Mouse (Mus musculus): ENCODE measurements at regions not wholly inside any gene's neighbourhood (a gene's known extent, or its start where the extent isn't known, plus 50 kb on each side); places are given as distances from the start of the nearest gene placed in this dataset.
A peak's percentile ranks its signal among the peaks of the same experiment; 100 is the strongest.

- Histone ChIP-seq H3K27ac (no peak overlapping the region), H3K27me3 (no peaks in the 10 kb centered on the region), H3K4me3 (replicated peaks) (no peak overlapping the region), H3K4me2 (no peak overlapping the region), H3K4me1 (0 out of 2 replicates have a peak, but pooled peaks cover 3% of the 10 kb centered on the region), H3K9me3 (replicated peaks) (no peaks in the 10 kb centered on the region), H3K36me3 (no peaks in the 10 kb centered on the region), H3K9ac (no peak overlapping the region)
- ATAC-seq (replicated peaks; ENCODE audit: low FRiP score) = no peak
- 39% methylated on average over 3 of the region's 3 CpGs for WGBS
Observed at GRCm38 (mm10) chr9:32852282-32852681, 216.3 kb downstream of the Ets1 start.

GRCm38 (mm10) chr9:32863286-32863685, 227.3 kb downstream of the Ets1 start:
- ATAC-seq (replicated peaks; ENCODE audit: low FRiP score) = no peak; the same call in 1 of the 2 replicates
- WGBS = 72% methylated on average over 5 of the region's 5 CpGs
- Histone ChIP-seq H3K4me3 (replicated peaks) (no peak overlapping the region), H3K4me2 (no peak overlapping the region), H3K27ac (no peak overlapping the region), H3K4me1 (no peaks in the 10 kb centered on the region), H3K36me3 (no peaks in the 10 kb centered on the region), H3K9ac (no peak overlapping the region), H3K9me3 (replicated peaks) (no peaks in the 10 kb centered on the region), H3K27me3 (no peaks in the 10 kb centered on the region)

- Histone ChIP-seq H3K9me3 (replicated peaks) (no peaks in the 10 kb centered on the region), H3K4me2 (no peak overlapping the region), H3K9ac (no peak overlapping the region), H3K4me3 (replicated peaks) (no peak overlapping the region), H3K27ac (no peak overlapping the region), H3K4me1 (no peaks in the 10 kb centered on the region), H3K27me3 (no peaks in the 10 kb centered on the region), H3K36me3 (no peaks in the 10 kb centered on the region)
- ATAC-seq (replicated peaks; ENCODE audit: low FRiP score) = no peak
- WGBS = 84% methylated on average over 8 of the region's 8 CpGs
Observed at GRCm38 (mm10) chr9:32868936-32869335, 232.9 kb downstream of the Ets1 start.

- no peak overlapping the region for H3K4me3 ChIP-seq (replicated peaks)
- 65% methylated on average over 6 of the region's 6 CpGs for whole genome bisulfite sequencing
- no peaks in the 10 kb centered on the region for H3K27me3 ChIP-seq
- no peak for ATAC-seq (replicated peaks; ENCODE audit: low FRiP score)
- no peak overlapping the region for H3K4me2 ChIP-seq
- H3K27ac ChIP-seq = no peak overlapping the region
- H3K9me3 ChIP-seq (replicated peaks) = no peaks in the 10 kb centered on the region
- H3K4me1 ChIP-seq = 0 out of 2 replicates have a peak, but pooled peaks cover 4% of the 10 kb centered on the region
- no peaks in the 10 kb centered on the region for H3K36me3 ChIP-seq
- H3K9ac ChIP-seq = no peak overlapping the region
Observed at GRCm38 (mm10) chr9:32874306-32874875, 238.4 kb downstream of the Ets1 start.

- peaks cover 8% of the 10 kb centered on the region; the same call in 1 of the 2 replicates for H3K4me1 ChIP-seq
- H3K4me3 ChIP-seq (replicated peaks) = no peak overlapping the region
- H3K36me3 ChIP-seq = no peaks in the 10 kb centered on the region
- no peak overlapping the region for H3K27ac ChIP-seq
- no peak overlapping the region for H3K4me2 ChIP-seq
- H3K27me3 ChIP-seq = no peaks in the 10 kb centered on the region
- no peak overlapping the region for H3K9ac ChIP-seq
- no peak for ATAC-seq (replicated peaks; ENCODE audit: low FRiP score)
- no peaks in the 10 kb centered on the region for H3K9me3 ChIP-seq (replicated peaks)
- 75% methylated on average over 7 of the region's 7 CpGs for WGBS
Observed at GRCm38 (mm10) chr9:32882819-32883587, 247.0 kb downstream of the Ets1 start.

GRCm38 (mm10) chr9:32886008-32886650, 250.1 kb downstream of the Ets1 start:
- H3K4me1 ChIP-seq = peaks cover 8% of the 10 kb centered on the region; the same call in 1 of the 2 replicates
- H3K4me2 ChIP-seq = no peak overlapping the region
- no peak overlapping the region for H3K9ac ChIP-seq
- no peaks in the 10 kb centered on the region for H3K9me3 ChIP-seq (replicated peaks)
- no peaks in the 10 kb centered on the region for H3K36me3 ChIP-seq
- ATAC-seq (replicated peaks; ENCODE audit: low FRiP score) = peak; percentile 66; the same call in 1 of the 2 replicates
- H3K4me3 ChIP-seq (replicated peaks) = no peak overlapping the region
- peak overlapping the region; percentile 4; the same call in 1 of the 2 replicates for H3K27ac ChIP-seq
- H3K27me3 ChIP-seq = no peaks in the 10 kb centered on the region
- WGBS = 56% methylated on average over 6 of the region's 6 CpGs

GRCm38 (mm10) chr9:32899801-32900200, 263.8 kb downstream of the Ets1 start:
- ATAC-seq (replicated peaks; ENCODE audit: low FRiP score) = no peak
- H3K9me3 ChIP-seq (replicated peaks) = no peaks in the 10 kb centered on the region
- no peak overlapping the region for H3K27ac ChIP-seq
- H3K4me3 ChIP-seq (replicated peaks) = no peak overlapping the region
- no peak overlapping the region for H3K4me2 ChIP-seq
- WGBS = 18% methylated on average over 4 of the region's 4 CpGs
- peaks cover 9% of the 10 kb centered on the region for H3K4me1 ChIP-seq
- H3K36me3 ChIP-seq = no peaks in the 10 kb centered on the region
- H3K9ac ChIP-seq = no peak overlapping the region
- H3K27me3 ChIP-seq = no peaks in the 10 kb centered on the region

- ATAC-seq (replicated peaks; ENCODE audit: low FRiP score) = peak; percentile 73
Observed at GRCm38 (mm10) chr9:32901287-32901686, 265.3 kb downstream of the Ets1 start.

GRCm38 (mm10) chr9:32906233-32906872, 270.3 kb downstream of the Ets1 start:
- Histone ChIP-seq H3K4me1 (peaks cover 1% of the 10 kb centered on the region; the same call in 1 of the 2 replicates), H3K9me3 (replicated peaks) (no peaks in the 10 kb centered on the region), H3K4me2 (no peak overlapping the region), H3K9ac (no peak overlapping the region), H3K27me3 (no peaks in the 10 kb centered on the region), H3K27ac (0 out of 2 replicates have a peak overlapping the region, but pooled peaks have one; percentile 49), H3K36me3 (no peaks in the 10 kb centered on the region), H3K4me3 (replicated peaks) (no peak overlapping the region)
- ATAC-seq (replicated peaks; ENCODE audit: low FRiP score) = 0 out of 2 replicates have a peak, but pooled peaks have one; percentile 29
- 66% methylated on average over 8 of the region's 8 CpGs for WGBS

More at GRCm38 (mm10) chr9:32901287-32901686, 265.3 kb downstream of the Ets1 start:
- peak overlapping the region; percentile 71 for H3K27ac ChIP-seq
- H3K9ac ChIP-seq = no peak overlapping the region
- 55% methylated on average over 4 of the region's 4 CpGs for WGBS
- H3K4me2 ChIP-seq = no peak overlapping the region
- no peaks in the 10 kb centered on the region for H3K9me3 ChIP-seq (replicated peaks)
- no peak overlapping the region for H3K4me3 ChIP-seq (replicated peaks)
- H3K4me1 ChIP-seq = peaks cover 9% of the 10 kb centered on the region
- H3K36me3 ChIP-seq = no peaks in the 10 kb centered on the region
- H3K27me3 ChIP-seq = no peaks in the 10 kb centered on the region

GRCm38 (mm10) chr9:32910641-32911040, 274.6 kb downstream of the Ets1 start:
- H3K27me3 ChIP-seq = no peaks in the 10 kb centered on the region
- peaks cover 4% of the 10 kb centered on the region; the same call in 1 of the 2 replicates for H3K4me1 ChIP-seq
- H3K4me2 ChIP-seq = no peak overlapping the region
- H3K9ac ChIP-seq = no peak overlapping the region
- no peak overlapping the region for H3K4me3 ChIP-seq (replicated peaks)
- 82% methylated on average over 7 of the region's 7 CpGs for WGBS
- H3K9me3 ChIP-seq (replicated peaks) = no peaks in the 10 kb centered on the region
- H3K36me3 ChIP-seq = no peaks in the 10 kb centered on the region
- ATAC-seq (replicated peaks; ENCODE audit: low FRiP score) = no peak
- H3K27ac ChIP-seq = no peak overlapping the region

GRCm38 (mm10) chr9:32915633-32916032, 279.6 kb downstream of the Ets1 start:
- Histone ChIP-seq H3K27ac (no peak overlapping the region), H3K36me3 (no peaks in the 10 kb centered on the region), H3K4me2 (no peak overlapping the region), H3K9ac (no peak overlapping the region), H3K4me1 (peaks cover 4% of the 10 kb centered on the region; the same call in 1 of the 2 replicates), H3K27me3 (no peaks in the 10 kb centered on the region), H3K9me3 (replicated peaks) (no peaks in the 10 kb centered on the region), H3K4me3 (replicated peaks) (no peak overlapping the region)
- 94% methylated on average over 3 of the region's 3 CpGs for WGBS
- ATAC-seq (replicated peaks; ENCODE audit: low FRiP score) = no peak
